Mouse (Mus musculus) MEL (cell line): ENCODE results near the gene U2af1l4. TPM values are rescaled to one million over a fixed set of nuclear protein-coding genes. Genes with fewer than 3 reads are reported as not detected.

Experiments used
- DNase-seq: peaks from one replicate; pipeline ENCODE4 v3.0.0; 2011; ENCODE audit warnings: low read depth, low spot score
- H3K27ac ChIP-seq: 2 replicates; pipeline ENCODE4 v1.5.1; 2012; ENCODE audit warnings: low read depth, mild to moderate bottlenecking, control low read depth, low read length, moderate library complexity; ENCODE audit not compliant: control insufficient read depth
- H3K27me3 ChIP-seq, 2 experiments: fragments of 150-350 bp in 1 of 2; sonication (generic) in 1 of 2; 2 replicates each; pipeline ENCODE4 v1.6.1; 2012; ENCODE audit warnings: low read length in 2 of 2, mild to moderate bottlenecking in 2 of 2, improper control_type of control experiment in 1 of 2, moderate library complexity in 1 of 2; ENCODE audit not compliant: insufficient read depth in 2 of 2, control insufficient read depth in 1 of 2
- H3K36me3 ChIP-seq, 2 experiments: 2 replicates each; pipeline ENCODE4 v1.6.1; 2012 to 2014; ENCODE audit warnings: low read length in 2 of 2, improper control_type of control experiment in 1 of 2, inconsistent platforms in 1 of 2, mild to moderate bottlenecking in 1 of 2; ENCODE audit not compliant: insufficient read depth in 2 of 2, control insufficient read depth in 1 of 2
- H3K4me1 ChIP-seq, 2 experiments: fragments of 150-350 bp in 1 of 2; sonication (generic) in 1 of 2; 2 replicates each; pipeline ENCODE4 v1.6.1; 2012; ENCODE audit warnings: low read length in 2 of 2, improper control_type of control experiment in 1 of 2, mild to moderate bottlenecking in 1 of 2; ENCODE audit not compliant: insufficient read depth in 2 of 2, control insufficient read depth in 1 of 2
- H3K4me3 ChIP-seq, 2 experiments: fragments of 150-350 bp in 1 of 2; sonication (generic) in 1 of 2; 2 replicates each; pipeline ENCODE4 v1.5.1; 2012; ENCODE audit warnings: low read depth in 2 of 2, low read length in 2 of 2, mild to moderate bottlenecking in 2 of 2, moderate library complexity in 2 of 2, control low read depth in 1 of 2, improper control_type of control experiment in 1 of 2; ENCODE audit not compliant: control insufficient read depth in 1 of 2, insufficient read depth in 1 of 2
- H3K79me2 ChIP-seq: 2 replicates; pipeline ENCODE4 v1.6.1; 2012; ENCODE audit warnings: mild to moderate bottlenecking, low read length, moderate library complexity; ENCODE audit not compliant: control insufficient read depth, poor library complexity, insufficient read depth
- H3K9ac ChIP-seq: 2 replicates; pipeline ENCODE4 v1.6.1; 2012; ENCODE audit warnings: low read depth, mild to moderate bottlenecking, control low read depth, low read length, moderate library complexity; ENCODE audit not compliant: control insufficient read depth, poor library complexity, severe bottlenecking
- H3K9me3 ChIP-seq: fragments of 150-350 bp; sonication (generic); replicated peaks from 2 replicates; pipeline ENCODE4 v1.6.1; 2012; ENCODE audit warnings: mild to moderate bottlenecking, low read length, improper control_type of control experiment, moderate library complexity; ENCODE audit not compliant: insufficient read depth
- BHLHE40 ChIP-seq: IDR thresholded peaks from 2 replicates; pipeline ENCODE4 v1.6.1; 2012; ENCODE audit warnings: low read depth, mild to moderate bottlenecking, inconsistent platforms, low read length, improper control_type of control experiment, borderline replicate concordance
- CHD2 ChIP-seq: IDR thresholded peaks from 2 replicates; pipeline ENCODE4 v1.6.1; 2011; ENCODE audit warnings: low read length, improper control_type of control experiment
- CTCF ChIP-seq, 3 experiments: IDR thresholded peaks in 2 of 3; conservative IDR thresholded peaks in 1 of 3; 2 replicates each; pipeline ENCODE4 v1.5.1; 2011 to 2012; ENCODE audit warnings: low read length in 3 of 3, low read depth in 2 of 3, mild to moderate bottlenecking in 2 of 3, improper control_type of control experiment in 1 of 3, inconsistent platforms in 1 of 3, mixed read lengths in 1 of 3, moderate library complexity in 1 of 3; ENCODE audit not compliant: control insufficient read depth in 1 of 3, insufficient read depth in 1 of 3, poor library complexity in 1 of 3, severe bottlenecking in 1 of 3
- E2F4 ChIP-seq: IDR thresholded peaks from 2 replicates; pipeline ENCODE4 v1.6.1; 2011; ENCODE audit warnings: low read depth, low read length, improper control_type of control experiment, borderline replicate concordance
- ELF1 ChIP-seq: IDR thresholded peaks from 2 replicates; pipeline ENCODE4 v1.6.1; 2014; ENCODE audit warnings: low read depth, mild to moderate bottlenecking, inconsistent platforms, low read length, improper control_type of control experiment, moderate library complexity
- JUND ChIP-seq: IDR thresholded peaks from 2 replicates; pipeline ENCODE4 v1.6.1; 2011; ENCODE audit warnings: low read depth, mild to moderate bottlenecking, improper control_type of control experiment, low read length
- MAFK ChIP-seq: IDR thresholded peaks from 2 replicates; pipeline ENCODE4 v1.6.1; 2011; ENCODE audit warnings: low read depth, mild to moderate bottlenecking, low read length, improper control_type of control experiment, borderline replicate concordance
- MEF2A ChIP-seq: IDR thresholded peaks from 2 replicates; pipeline ENCODE4 v1.6.1; 2014; ENCODE audit warnings: low read depth, mild to moderate bottlenecking, inconsistent platforms, low read length, improper control_type of control experiment; ENCODE audit not compliant: poor library complexity, insufficient replicate concordance, severe bottlenecking; ENCODE audit errors: extremely low read depth
- MXI1 ChIP-seq: IDR thresholded peaks from 2 replicates; pipeline ENCODE4 v1.6.1; 2011; ENCODE audit warnings: mild to moderate bottlenecking, low read depth, low read length, improper control_type of control experiment
- MYB ChIP-seq: IDR thresholded peaks from 2 replicates; pipeline ENCODE4 v1.6.1; 2011; ENCODE audit warnings: mild to moderate bottlenecking, low read depth, low read length, improper control_type of control experiment
- MYC ChIP-seq: IDR thresholded peaks from 2 replicates; pipeline ENCODE4 v1.6.1; 2011; ENCODE audit warnings: low read depth, mild to moderate bottlenecking, low read length, improper control_type of control experiment, moderate library complexity
- NELFE ChIP-seq: IDR thresholded peaks from 2 replicates; pipeline ENCODE4 v1.6.1; 2011; ENCODE audit warnings: low read depth, low read length, improper control_type of control experiment
- POLR2A ChIP-seq, 2 experiments: IDR thresholded peaks; 2 replicates each; pipeline ENCODE4 v1.6.1; 2011 to 2012; ENCODE audit warnings: low read length in 2 of 2, mild to moderate bottlenecking in 2 of 2, control low read depth in 1 of 2, improper control_type of control experiment in 1 of 2, low read depth in 1 of 2, moderate library complexity in 1 of 2; ENCODE audit not compliant: control insufficient read depth in 1 of 2, insufficient read depth in 1 of 2, poor library complexity in 1 of 2
- POLR2AphosphoS5 ChIP-seq: IDR thresholded peaks from 2 replicates; pipeline ENCODE4 v1.6.1; 2012; ENCODE audit warnings: low read depth, borderline replicate concordance, mild to moderate bottlenecking, inconsistent platforms, low read length, moderate library complexity, mixed read lengths
- SIN3A ChIP-seq: IDR thresholded peaks from 2 replicates; pipeline ENCODE4 v1.6.1; 2012; ENCODE audit warnings: low read length, improper control_type of control experiment, inconsistent platforms
- TCF12 ChIP-seq: IDR thresholded peaks from 2 replicates; pipeline ENCODE4 v1.6.1; 2014; ENCODE audit warnings: low read depth, mild to moderate bottlenecking, inconsistent platforms, low read length, improper control_type of control experiment, moderate library complexity
- ZC3H11A ChIP-seq: IDR thresholded peaks from 2 replicates; pipeline ENCODE4 v1.6.1; 2012; ENCODE audit warnings: low read depth, mild to moderate bottlenecking, inconsistent platforms, low read length, improper control_type of control experiment
- ZMIZ1 ChIP-seq: IDR thresholded peaks from 2 replicates; pipeline ENCODE4 v1.6.1; 2012; ENCODE audit warnings: low read depth, mild to moderate bottlenecking, inconsistent platforms, low read length, improper control_type of control experiment, moderate library complexity
- polyA plus RNA-seq, 2 experiments: library from polyadenylated mRNA; stranded (reverse) in 1 of 2; unstranded in 1 of 2; fragments of >175 nt in 1 of 2; fragments of >200 nt in 1 of 2; gene quantifications; 2 replicates each; pipeline versions ENCODE4 v1.2.1 to v1.2.4; 2012; ENCODE audit warnings: low replicate concordance in 2 of 2, low read depth in 1 of 2; ENCODE audit not compliant: insufficient read length in 2 of 2, insufficient read depth in 1 of 2, missing spikeins in 1 of 2
- total RNA-seq: library from RNA; depleted of rRNA; stranded (reverse); fragments of 300-350 nt; gene quantifications from 2 replicates; pipeline ENCODE4 v1.2.3, GENCODE M21; 2012

Gene U2af1l4
- total and polyA plus RNA-seq, 3 experiments: 72.5 to 74.2 TPM; not detected in 1

DNA sequence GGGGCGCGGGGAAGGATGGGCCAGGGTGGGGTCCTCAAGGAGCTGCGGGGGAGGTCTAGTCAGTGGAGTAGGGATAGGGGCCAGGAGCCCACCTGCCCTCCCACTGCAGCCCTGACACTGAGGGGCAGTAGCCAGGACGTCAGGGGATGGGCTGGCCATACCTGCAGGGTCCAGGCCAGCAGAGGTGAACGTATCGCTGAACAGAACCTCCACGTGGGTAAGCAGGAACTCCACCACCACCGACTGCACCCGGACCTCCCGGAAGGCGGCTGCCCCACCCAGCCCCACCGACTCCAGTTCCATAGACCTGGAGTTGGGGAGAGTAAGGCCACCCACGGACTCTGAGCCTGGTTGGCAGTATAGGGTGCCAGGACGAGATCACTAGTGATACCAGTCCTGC lies 36.1 kb upstream of the U2af1l4 start:
- Histone ChIP-seq H3K79me2 (no peaks in the 10 kb centered on the region), H3K9me3 (no peaks in the 10 kb centered on the region), H3K27ac (no peak overlapping the region), H3K27me3 (no peaks in the 10 kb centered on the region), H3K4me3 (no peak overlapping the region), H3K36me3 (no peaks in the 10 kb centered on the region), H3K4me1 (peaks cover 0 to 5% of the 10 kb centered on the region in 2 experiments; a peak in 1 of 4 replicates), H3K9ac (no peak overlapping the region)
- TF ChIP-seq ZMIZ1: no peak
- TF ChIP-seq CTCF (IDR thresholded peaks at IDR 0.05 in 2 of 3, conservative IDR thresholded peaks at IDR 0.05 in 1 of 3; ENCODE audit: control insufficient read depth in 1 of 3, insufficient read depth in 1 of 3, low read depth in 2 of 3, low read length in 3 of 3, poor library complexity in 1 of 3, severe bottlenecking in 1 of 3): no peak
- no peak for TF ChIP-seq POLR2A (IDR thresholded peaks at IDR 0.05; ENCODE audit: control insufficient read depth in 1 of 2, insufficient read depth in 1 of 2, low read depth in 1 of 2, low read length in 2 of 2, poor library complexity in 1 of 2)
- TF ChIP-seq MEF2A: no peak
- no peak for TF ChIP-seq TCF12
- no peak for TF ChIP-seq SIN3A
- TF ChIP-seq ELF1: no peak
- no peak for TF ChIP-seq MYB
- no peak for TF ChIP-seq MAFK
- no peak for TF ChIP-seq CHD2
- TF ChIP-seq MYC: no peak
- no peak for TF ChIP-seq NELFE
- no peak for TF ChIP-seq ZC3H11A
- no peak for TF ChIP-seq E2F4
- no peak for TF ChIP-seq POLR2AphosphoS5
- no peak for DNase-seq

DNA sequence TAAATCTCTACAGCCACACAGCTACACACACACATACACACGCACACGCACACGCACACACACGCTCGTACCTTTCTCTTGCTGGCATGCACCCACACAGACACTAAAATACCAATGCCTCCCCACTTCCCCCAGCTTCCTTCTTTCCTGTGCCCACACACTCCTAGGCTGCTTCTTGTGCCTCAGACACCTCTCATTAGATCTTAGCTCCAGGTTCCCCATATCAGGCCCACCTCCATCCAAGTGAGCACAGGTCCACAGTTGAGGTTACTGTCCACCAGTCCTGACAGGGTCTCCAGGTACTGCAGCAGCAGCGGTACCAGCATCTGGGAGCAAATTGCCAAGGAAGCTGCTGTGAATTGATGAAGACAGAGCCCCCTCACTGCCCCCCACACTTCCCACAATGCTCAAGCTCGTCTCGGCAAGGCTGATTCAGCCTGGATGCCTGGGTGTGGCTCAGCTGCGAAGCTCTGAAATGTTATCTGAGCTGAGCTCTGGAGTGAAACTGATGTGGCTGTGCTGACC lies 31.7 kb upstream of the U2af1l4 start:
- TF ChIP-seq POLR2A (IDR thresholded peaks at IDR 0.05; ENCODE audit: control insufficient read depth in 1 of 2, insufficient read depth in 1 of 2, low read depth in 1 of 2, low read length in 2 of 2, poor library complexity in 1 of 2) (no peak), MEF2A (no peak), JUND (no peak), MYC (no peak), E2F4 (no peak), MXI1 (no peak), BHLHE40 (no peak)
- H3K27ac ChIP-seq: no peak overlapping the region
- H3K36me3 ChIP-seq: peaks cover 0 to 7% of the 10 kb centered on the region in 2 experiments; a peak in 2 of 4 replicates
- H3K9me3 ChIP-seq: no peaks in the 10 kb centered on the region
- H3K79me2 ChIP-seq: no peaks in the 10 kb centered on the region; the same call in 1 of the 2 replicates
- no peak overlapping the region for H3K9ac ChIP-seq
- no peaks in the 10 kb centered on the region for H3K27me3 ChIP-seq
- H3K4me3 ChIP-seq: no peak overlapping the region
- peaks cover 0 to 15% of the 10 kb centered on the region in 2 experiments; a peak in 2 of 4 replicates for H3K4me1 ChIP-seq
- DNase-seq: no peak
